Mouse (Mus musculus): ENCODE measurements around the gene Jpt2.
A peak's percentile ranks its signal among the peaks of the same experiment; 100 is the strongest.

The Jpt2 gene

GRCm38 (mm10) chr17:24907591-24907990 is 52.9 kb downstream of the Jpt2 start:
- no peak for DNase-seq (ENCODE audit: low read depth)

- DNase-seq (ENCODE audit: low read depth), result no peak
Measured at GRCm38 (mm10) chr17:24903767-24904166, 56.7 kb downstream of the Jpt2 start.

- DNase-seq (ENCODE audit: low read depth), result peak; percentile 57
Measured at GRCm38 (mm10) chr17:24902671-24903474, 57.6 kb downstream of the Jpt2 start.

GRCm38 (mm10) chr17:24902124-24902523 is 58.4 kb downstream of the Jpt2 start:
- no peak for DNase-seq (ENCODE audit: low read depth)

- no peak for DNase-seq (ENCODE audit: low read depth)
Measured at GRCm38 (mm10) chr17:24900014-24900413, 60.5 kb downstream of the Jpt2 start.

GRCm38 (mm10) chr17:24899153-24899552 is 61.3 kb downstream of the Jpt2 start:
- DNase-seq (ENCODE audit: low read depth), result no peak

GRCm38 (mm10) chr17:24898041-24898854 is 62.2 kb downstream of the Jpt2 start:
- DNase-seq (ENCODE audit: low read depth), result no peak

- DNase-seq (ENCODE audit: low read depth), result no peak
Measured at GRCm38 (mm10) chr17:24897600-24897999, 62.9 kb downstream of the Jpt2 start.

- DNase-seq (ENCODE audit: low read depth), result no peak
Measured at GRCm38 (mm10) chr17:24896993-24897269, 63.6 kb downstream of the Jpt2 start.

- DNase-seq (ENCODE audit: low read depth), result peak; percentile 54
Measured at GRCm38 (mm10) chr17:24896241-24896992, 64.1 kb downstream of the Jpt2 start, which contains the start of gene Nme3. Nme3 (plus strand) TSS chr17:24896500.

GRCm38 (mm10) chr17:24895571-24896240 is 64.8 kb downstream of the Jpt2 start:
- no peak for DNase-seq (ENCODE audit: low read depth)

- DNase-seq (ENCODE audit: low read depth), result peak; percentile 83
Measured at GRCm38 (mm10) chr17:24894995-24895547, 65.4 kb downstream of the Jpt2 start, which contains the start of the genes Eme2 and Mrps34. Eme2 (minus strand) TSS chr17:24895087. Mrps34 (plus strand) TSS chr17:24895116.

- DNase-seq (ENCODE audit: low read depth), result no peak
Measured at GRCm38 (mm10) chr17:24894061-24894994, 66.2 kb downstream of the Jpt2 start.

GRCm38 (mm10) chr17:24893276-24893675 is 67.2 kb downstream of the Jpt2 start:
- DNase-seq (ENCODE audit: low read depth), result no peak

- no peak for DNase-seq (ENCODE audit: low read depth)
Measured at GRCm38 (mm10) chr17:24892785-24893184, 67.7 kb downstream of the Jpt2 start.

GRCm38 (mm10) chr17:24891321-24891720 is 69.2 kb downstream of the Jpt2 start:
- DNase-seq (ENCODE audit: low read depth), result no peak

GRCm38 (mm10) chr17:24890151-24891092 is 70.1 kb downstream of the Jpt2 start:
- DNase-seq (ENCODE audit: low read depth), result no peak

- no peak for DNase-seq (ENCODE audit: low read depth)
Measured at GRCm38 (mm10) chr17:24888862-24889261, 71.6 kb downstream of the Jpt2 start.

Measured in c-Kit-positive CD71-negative TER-119-negative erythroid progenitor cells, embryonic 14.5 days (primary cell).